Mouse (Mus musculus) neural tube, embryonic 11.5 days (tissue): ENCODE results near the gene Tmem143. TPM values are rescaled to one million over a fixed set of nuclear protein-coding genes. Genes with fewer than 3 reads are reported as not detected.

ENCODE experiments used
- ATAC-seq: fragments of 200-750 bp; cut with Nextera tagmentation; 2 replicates; pipeline ENCODE4 v1.8.0; 2017; ENCODE audit warnings: moderate number of reproducible peaks, mild to moderate bottlenecking, moderate TSS enrichment, moderate library complexity; ENCODE audit not compliant: insufficient read depth, low FRiP score, low TSS enrichment
- DNase-seq: peaks from one replicate; pipeline ENCODE4 v3.0.0-alpha.2; 2015; ENCODE audit warnings: low spot score
- H3K27ac ChIP-seq: fragments of 300-500 bp; sonication (generic); 2 replicates; pipeline ENCODE4 v1.5.1; 2014; ENCODE audit warnings: low read depth, mild to moderate bottlenecking, low read length
- H3K27me3 ChIP-seq: fragments of 300-500 bp; sonication (generic); 2 replicates; pipeline ENCODE4 v1.6.1; 2014; ENCODE audit warnings: mild to moderate bottlenecking, low read length, mixed read lengths; ENCODE audit not compliant: control insufficient read depth, insufficient read depth
- H3K36me3 ChIP-seq: fragments of 300-500 bp; sonication (generic); 2 replicates; pipeline ENCODE4 v1.6.1; 2014; ENCODE audit warnings: mild to moderate bottlenecking, low read length, moderate library complexity, mixed read lengths; ENCODE audit not compliant: control insufficient read depth, insufficient read depth
- H3K4me1 ChIP-seq: fragments of 300-500 bp; sonication (generic); 2 replicates; pipeline ENCODE4 v1.6.1; 2014; ENCODE audit warnings: low read length, mixed read lengths; ENCODE audit not compliant: control insufficient read depth, insufficient read depth
- H3K4me2 ChIP-seq: fragments of 300-500 bp; sonication (generic); 2 replicates; pipeline ENCODE4 v1.6.1; 2014; ENCODE audit warnings: low read depth, mild to moderate bottlenecking, moderate library complexity
- H3K4me3 ChIP-seq: fragments of 300-500 bp; sonication (generic); 2 replicates; pipeline ENCODE4 v1.5.1; 2014; ENCODE audit warnings: low read depth, low read length
- H3K9ac ChIP-seq: fragments of 300-500 bp; sonication (generic); 2 replicates; pipeline ENCODE4 v1.6.1; 2014; ENCODE audit warnings: mild to moderate bottlenecking, low read length
- H3K9me3 ChIP-seq: fragments of 300-500 bp; sonication (generic); 2 replicates; pipeline ENCODE4 v1.6.1; 2016; ENCODE audit warnings: low read length; ENCODE audit not compliant: control insufficient read depth
- WGBS: fragments of 180-500 bp; shearing (Covaris S2); extraction: QIAGEN DNeasy Blood & Tissue Kit; methylation state at CpG from one replicate; pipeline ENCODE4 v1.1.7; 2014; 5-methylcytosine and 5-hydroxymethylcytosine counted together
- polyA plus RNA-seq: library from polyadenylated mRNA; unstranded; fragments of >200 nt; fragmentation: Nextera tagmentation; extraction: Ambion mirVana; gene quantifications from 2 replicates; pipeline ENCODE4 v1.2.1, GENCODE M21; 2014

The Tmem143 gene
- polyA plus RNA-seq, 1 experiment from 2014 or later, result 2.8 TPM

- H3K9ac ChIP-seq, result no peak overlapping the region
- no peaks in the 10 kb centered on the region for H3K27me3 ChIP-seq
- ATAC-seq (no peak), DNase-seq (no peak)
- H3K4me3 ChIP-seq, result no peak overlapping the region
- 85% methylated on average over 4 of the region's 4 CpGs for WGBS
- H3K4me2 ChIP-seq, result no peak overlapping the region
- no peaks in the 10 kb centered on the region for H3K9me3 ChIP-seq
- H3K27ac ChIP-seq, result no peak overlapping the region
- H3K36me3 ChIP-seq, result no peaks in the 10 kb centered on the region
- no peaks in the 10 kb centered on the region for H3K4me1 ChIP-seq
Observed at GRCm38 (mm10) chr7:45949061-45949460, 52.3 kb downstream of the Tmem143 start.

DNA sequence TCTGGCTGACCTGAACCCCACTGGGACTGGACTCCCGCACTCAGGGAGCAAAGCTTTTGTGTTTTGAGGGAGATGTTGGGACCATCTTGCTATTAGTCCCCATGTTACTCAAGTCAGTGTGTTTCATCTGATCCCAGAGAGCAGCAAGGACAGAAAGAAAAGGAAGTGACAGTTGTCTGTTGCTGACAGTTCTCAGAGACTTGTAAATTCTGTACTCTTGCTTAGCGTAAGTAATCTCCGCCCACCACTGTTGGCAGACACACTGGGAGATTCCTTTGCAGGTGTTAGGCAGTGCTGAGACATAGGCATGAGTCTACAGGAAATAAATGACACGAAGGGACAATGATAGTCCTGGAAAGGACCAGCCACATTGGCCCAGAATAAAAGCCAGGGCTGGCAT is 59.9 kb downstream of the Tmem143 start:
- DNase-seq (no peak), ATAC-seq (no peak)
- 69% methylated on average over 4 of the region's 4 CpGs for WGBS

More for the DNA sequence above, 59.9 kb downstream of the Tmem143 start:
- no peak overlapping the region for H3K4me3 ChIP-seq
- no peak overlapping the region for H3K27ac ChIP-seq
- no peaks in the 10 kb centered on the region for H3K9me3 ChIP-seq
- H3K4me1 ChIP-seq, result no peaks in the 10 kb centered on the region
- no peaks in the 10 kb centered on the region for H3K27me3 ChIP-seq
- H3K4me2 ChIP-seq, result no peak overlapping the region
- H3K36me3 ChIP-seq, result no peaks in the 10 kb centered on the region
- H3K9ac ChIP-seq, result no peak overlapping the region

Other genes starting within 250 kb of the Tmem143 start
- 0.08 and 0.11 TPM in 2 replicates for gene Fut2, start 230.5 kb upstream of the Tmem143 start, polyA plus RNA-seq
- gene Ntn5, start 212.9 kb upstream of the Tmem143 start, polyA plus RNA-seq, result 1.1 and 1.4 TPM in 2 replicates
- gene Sec1, start 202.5 kb upstream of the Tmem143 start, polyA plus RNA-seq, result 1.7 and 2.1 TPM in 2 replicates
- 11.5 and 12.4 TPM in 2 replicates for gene Car11, start 197.1 kb upstream of the Tmem143 start, polyA plus RNA-seq
- 3.3 and 3.7 TPM in 2 replicates for gene Dbp, start 191.9 kb upstream of the Tmem143 start, polyA plus RNA-seq
- gene Rpl18, start 181.5 kb upstream of the Tmem143 start, polyA plus RNA-seq, result 929 and 960 TPM in 2 replicates
- gene Sphk2, start 178.9 kb upstream of the Tmem143 start, polyA plus RNA-seq, result 23.7 and 25.3 TPM in 2 replicates
- gene Fam83e, start 175.7 kb upstream of the Tmem143 start, polyA plus RNA-seq, result 0.28 and 0.42 TPM in 2 replicates
- gene Spaca4, start 171.1 kb upstream of the Tmem143 start, polyA plus RNA-seq, result not detected in 2 replicates
- gene Lmtk3, start 113.2 kb upstream of the Tmem143 start, polyA plus RNA-seq, result 3.8 and 4.3 TPM in 2 replicates
- gene Sult2b1, start 112.3 kb upstream of the Tmem143 start, polyA plus RNA-seq, result 1.1 and 1.8 TPM in 2 replicates
- 223 and 239 TPM in 2 replicates for gene Cyth2, start 82.4 kb upstream of the Tmem143 start, polyA plus RNA-seq
- 0.88 and 1.4 TPM in 2 replicates for gene Kcnj14, start 72.2 kb upstream of the Tmem143 start, polyA plus RNA-seq
- gene Grwd1, start 66.0 kb upstream of the Tmem143 start, polyA plus RNA-seq, result 69.8 and 76.5 TPM in 2 replicates
- 75.4 and 86.4 TPM in 2 replicates for gene Kdelr1, start 24.2 kb upstream of the Tmem143 start, polyA plus RNA-seq
- gene Grin2d, start 18.6 kb upstream of the Tmem143 start, polyA plus RNA-seq, result 0.37 and 0.73 TPM in 2 replicates
- 0.59 and 0.82 TPM in 2 replicates for gene Syngr4, start 227 bp upstream of the Tmem143 start, polyA plus RNA-seq
- 20.3 and 24.6 TPM in 2 replicates for gene Emp3, start 24.5 kb downstream of the Tmem143 start, polyA plus RNA-seq
- 2.9 and 3.4 TPM in 2 replicates for gene Ccdc114, start 27.1 kb downstream of the Tmem143 start, polyA plus RNA-seq
- gene Abcc6, start 133.4 kb downstream of the Tmem143 start, polyA plus RNA-seq, result 0.15 and 0.20 TPM in 2 replicates
- gene Nomo1, start 136.8 kb downstream of the Tmem143 start, polyA plus RNA-seq, result 18.0 and 19.2 TPM in 2 replicates
- gene Kcnj11, start 203.8 kb downstream of the Tmem143 start, polyA plus RNA-seq, result 0.31 and 0.69 TPM in 2 replicates